Mouse (Mus musculus) left cerebral cortex, adult 8-10 months (tissue): ENCODE data around the gene Srms. TPM values are rescaled to one million over a fixed set of nuclear protein-coding genes. Genes with fewer than 3 reads are reported as not detected.

Experiments used
- DNase-seq, 2 experiments: peaks; one replicate each; pipeline ENCODE4 v3.0.0; 2022; ENCODE audit warnings: low spot score in 2 of 2
- total RNA-seq, 4 experiments: library from RNA; stranded (reverse); gene quantifications; 2 replicates each; pipeline ENCODE4 v1.2.4; 2022

Srms gene
- under 1 TPM in 3 of 4 experiments, not detected in 1; 0.16 to 0.40 (median 0.33) TPM for total RNA-seq

- DNase-seq = no peak
These were observed at the start of gene Srms for GRCm38 (mm10) chr2:181213021-181213445. Gene Srms (minus strand): TSS chr2:181213185.

DNA sequence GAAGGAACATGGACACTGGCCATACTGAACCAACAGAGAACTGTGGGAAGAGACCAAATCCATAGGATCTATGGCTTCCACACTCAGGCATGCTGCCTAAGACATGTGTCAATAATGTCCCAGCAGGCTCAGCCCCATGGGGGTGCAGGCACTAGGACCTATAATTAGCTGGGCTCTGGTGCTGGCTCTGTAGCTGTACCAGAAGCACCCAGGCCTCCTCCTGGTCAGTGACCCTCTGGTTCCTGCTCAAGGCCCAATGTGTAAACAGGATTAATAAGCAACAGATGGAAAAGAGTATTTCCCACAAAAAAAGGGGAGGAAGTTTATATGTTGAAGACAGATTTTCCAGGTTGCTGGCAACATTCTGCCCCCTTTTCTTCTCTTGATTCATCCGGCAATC lies 40.3 kb upstream of the Srms start:
- DNase-seq = no peak

DNA sequence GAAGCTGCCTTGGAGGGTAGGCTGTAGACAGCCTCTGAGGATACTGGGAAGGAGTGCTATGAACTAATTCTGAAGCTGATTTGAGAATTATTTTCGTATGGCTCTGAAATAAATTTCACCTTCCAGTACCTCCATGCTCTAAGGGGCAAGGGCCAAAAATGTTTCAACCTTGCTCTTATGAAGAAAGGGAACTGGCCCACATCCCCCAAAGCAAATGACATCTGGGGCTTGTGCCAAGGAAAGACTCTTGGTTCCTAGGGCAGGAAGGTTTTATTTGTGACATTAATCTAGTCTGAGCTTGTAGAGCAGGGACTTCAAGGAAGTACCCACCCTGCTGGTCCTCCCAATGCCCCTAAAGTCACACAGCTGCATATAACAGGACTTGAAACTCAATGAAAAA lies 38.9 kb upstream of the Srms start:
- no peak for DNase-seq

DNA sequence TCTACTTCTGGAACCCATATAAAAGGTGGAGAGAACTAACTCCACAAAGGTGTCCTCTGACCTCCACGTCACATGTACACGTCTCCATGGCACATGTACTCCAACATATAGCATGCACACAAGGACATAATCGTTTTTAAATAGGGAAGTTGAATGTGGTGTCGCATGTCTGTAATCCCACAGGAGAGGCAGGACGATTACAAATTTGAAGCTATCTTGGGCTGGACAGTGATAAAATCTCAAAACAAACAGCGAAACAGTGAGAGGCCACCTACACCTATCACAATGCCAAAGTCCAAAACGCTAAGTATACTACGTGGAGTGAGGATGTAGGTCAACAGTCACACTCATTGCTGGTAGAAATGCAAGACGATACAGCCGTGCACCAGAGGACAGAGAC lies 36.2 kb upstream of the Srms start:
- no peak for DNase-seq

DNA sequence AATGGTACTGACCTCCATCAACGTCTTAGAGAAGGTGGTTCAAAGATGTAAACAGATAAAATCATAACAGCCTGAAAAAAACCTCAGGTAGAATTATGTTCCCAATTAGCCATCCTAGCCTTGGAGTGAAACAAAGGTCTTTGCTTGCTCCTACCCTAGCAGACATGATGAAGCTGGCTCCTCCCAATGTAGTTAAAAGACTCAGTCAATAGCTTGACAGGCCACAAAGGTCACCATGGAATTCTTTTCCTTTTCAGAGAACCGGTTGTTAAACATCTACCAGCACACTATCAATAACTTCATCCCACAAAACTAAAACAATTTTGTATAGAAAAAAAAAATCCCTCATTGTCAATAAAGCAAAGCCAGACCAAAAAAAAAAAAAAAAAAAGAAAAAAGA lies 32.0 kb upstream of the Srms start:
- no peak for DNase-seq

DNA sequence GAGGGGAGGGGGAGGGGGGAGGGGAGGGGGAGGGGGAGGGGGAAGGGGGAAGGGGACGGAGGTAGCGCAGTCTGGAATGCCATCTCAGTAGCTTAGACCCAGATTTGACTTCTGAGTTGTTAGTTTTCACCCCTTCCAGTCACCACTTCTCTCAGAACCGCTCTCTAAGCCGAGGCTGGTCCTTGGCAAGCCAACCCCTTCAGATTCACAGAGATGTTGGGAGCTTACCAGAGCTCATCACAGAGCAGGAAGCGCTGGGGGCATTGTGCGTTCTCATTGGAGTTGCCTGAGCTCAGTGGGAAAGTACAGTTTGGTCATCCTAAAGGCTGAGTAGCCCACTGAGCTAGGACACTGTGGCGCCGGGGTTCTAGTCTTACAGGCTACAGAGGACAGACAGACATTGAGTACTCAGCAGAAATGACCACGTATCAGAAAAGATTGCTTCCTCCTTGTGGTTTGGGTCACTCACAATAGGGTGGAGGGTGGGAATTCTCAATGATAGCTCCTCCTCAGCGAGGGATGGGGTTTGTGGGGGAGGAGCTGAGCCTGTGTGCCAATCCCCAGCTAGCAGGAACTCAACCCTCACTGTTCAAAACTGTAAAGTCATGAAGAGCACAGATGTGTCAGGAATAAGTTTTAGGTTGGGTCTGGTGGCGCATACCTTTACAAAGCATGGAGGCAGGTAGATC lies 30.9 kb upstream of the Srms start:
- DNase-seq = no peak

GRCm38 (mm10) chr2:181242314-181242665 lies 29.3 kb upstream of the Srms start:
- no peak for DNase-seq

DNA sequence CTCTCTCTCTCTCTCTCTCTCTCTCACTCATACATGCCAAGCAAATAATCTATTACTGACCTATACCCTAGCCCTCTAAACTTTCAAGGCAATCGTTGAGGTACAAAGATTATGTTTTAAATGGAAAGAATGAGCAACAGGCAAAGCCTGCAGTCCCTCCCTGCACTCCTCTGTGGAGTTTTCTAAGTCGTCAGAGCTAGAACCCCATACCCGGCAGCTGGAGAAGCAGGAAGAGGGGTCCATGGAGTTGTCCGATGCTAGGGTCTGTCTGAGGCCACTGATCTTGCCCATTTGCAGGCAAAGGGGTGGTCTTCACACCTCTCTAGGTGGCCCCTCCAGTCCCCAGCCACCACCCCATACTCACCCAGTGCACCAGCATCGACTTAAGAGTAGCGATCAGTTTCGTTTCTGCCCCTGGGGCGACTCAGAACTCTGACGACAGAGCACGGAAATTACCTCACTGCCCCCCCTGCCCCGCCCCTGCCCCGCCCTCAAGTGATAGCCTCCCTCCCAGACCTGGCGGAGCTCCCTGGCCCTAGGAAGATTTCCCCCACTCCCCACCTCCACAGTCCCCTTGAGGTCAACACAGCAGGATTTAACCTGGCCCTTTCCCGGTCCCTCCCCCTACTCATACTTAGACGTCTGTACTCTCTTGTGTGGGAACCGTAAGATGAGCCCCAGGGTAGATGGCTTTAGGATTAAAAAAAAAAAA lies 28.8 kb upstream of the Srms start, which contains the start of gene Helz2:
Gene Helz2 (minus strand): TSS at position 426 of the 712 bp plus-strand sequence.
- DNase-seq = no peak

- DNase-seq = no peak
These were observed 27.9 kb upstream of the Srms start for GRCm38 (mm10) chr2:181240806-181241440.

GRCm38 (mm10) chr2:181239261-181239660 lies 26.3 kb upstream of the Srms start:
- DNase-seq = no peak

DNA sequence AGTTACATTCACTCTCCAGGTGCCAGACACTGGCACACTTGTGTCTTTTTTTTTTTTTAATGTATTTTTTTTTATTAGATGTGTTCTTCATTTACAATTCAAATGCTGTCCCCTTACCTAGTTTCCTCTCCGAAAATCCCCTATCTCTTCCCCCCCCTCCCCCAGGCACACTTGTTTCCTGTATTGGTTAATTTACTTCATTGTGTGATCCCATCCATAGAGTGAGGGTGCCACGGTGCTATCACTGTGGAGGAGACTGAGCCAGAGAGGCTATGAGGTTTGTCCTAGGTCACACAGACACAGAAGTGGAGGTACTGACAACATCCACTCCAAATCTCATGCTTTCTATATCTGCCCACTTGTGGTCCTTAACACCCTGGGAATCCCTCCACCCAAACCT lies 25.9 kb upstream of the Srms start:
- DNase-seq = no peak

DNA sequence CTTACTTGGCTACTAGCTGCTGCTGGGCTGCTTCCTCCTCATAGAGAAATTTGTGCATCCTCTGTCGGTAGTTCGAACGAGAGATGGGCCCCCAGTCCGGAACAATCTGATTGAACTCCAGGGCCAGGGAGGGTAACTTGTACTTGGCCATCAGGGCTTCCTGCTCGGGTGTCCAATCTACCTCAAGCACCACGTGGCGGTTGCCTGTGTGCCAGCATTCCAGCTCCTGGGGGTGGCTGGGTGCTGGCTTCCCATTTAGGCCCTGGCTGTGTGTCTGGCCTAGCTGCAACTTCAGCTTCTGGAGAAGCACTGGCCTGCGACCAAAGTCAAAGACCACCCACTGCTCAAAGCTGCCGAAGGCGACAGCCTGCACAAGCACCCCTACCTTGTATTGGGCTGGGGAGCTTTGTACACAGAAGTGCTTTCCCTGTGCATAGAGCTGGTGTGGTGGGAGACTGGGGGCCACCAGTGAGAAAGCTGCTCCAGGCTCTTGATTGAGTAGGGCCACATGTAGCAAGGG lies 25.2 kb upstream of the Srms start:
- no peak for DNase-seq

- no peak for DNase-seq
These were observed 24.4 kb upstream of the Srms start for GRCm38 (mm10) chr2:181237251-181238014.

- DNase-seq = no peak
These were observed 22.9 kb upstream of the Srms start for GRCm38 (mm10) chr2:181235681-181236566.

DNA sequence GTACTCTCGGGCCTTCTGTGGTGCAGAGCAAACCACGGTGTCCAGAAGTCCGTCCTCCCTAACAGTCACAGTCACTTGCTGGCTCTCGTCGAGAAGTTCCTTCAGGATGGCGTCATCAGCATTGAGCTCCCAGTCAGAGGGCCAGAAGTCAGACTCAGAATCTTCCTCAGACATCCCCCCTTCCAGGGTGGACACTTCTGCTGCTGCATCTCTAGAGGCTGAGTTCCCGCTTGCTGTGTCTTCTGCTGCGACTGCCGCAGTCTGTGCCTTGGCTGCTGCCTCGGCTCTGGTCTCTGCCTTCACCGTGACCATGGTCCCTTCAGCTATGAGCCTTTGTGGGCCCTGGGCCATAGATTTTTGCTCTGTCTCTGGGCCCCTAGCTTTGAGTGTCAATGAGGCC lies 21.7 kb upstream of the Srms start:
- DNase-seq = no peak

DNA sequence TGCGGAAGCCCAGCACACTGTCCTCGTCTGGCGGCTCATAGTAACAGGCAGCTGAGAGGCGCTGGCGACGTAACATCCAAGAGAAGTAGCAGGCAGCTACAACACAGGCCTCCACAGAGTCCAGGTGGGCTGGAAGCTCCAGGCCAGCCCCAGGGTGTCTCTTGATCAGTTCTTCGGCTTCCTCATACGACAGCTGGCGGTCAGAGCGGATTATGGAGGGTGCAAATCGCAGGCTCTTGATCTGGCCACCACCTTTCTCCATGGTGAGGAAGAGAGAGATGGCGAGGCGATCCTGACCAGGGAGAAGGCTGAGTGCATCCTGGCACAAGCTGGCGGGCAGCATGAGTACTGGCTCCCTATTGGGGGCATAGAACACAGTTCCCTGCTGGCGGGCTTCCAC lies 20.5 kb upstream of the Srms start:
- DNase-seq = no peak

DNA sequence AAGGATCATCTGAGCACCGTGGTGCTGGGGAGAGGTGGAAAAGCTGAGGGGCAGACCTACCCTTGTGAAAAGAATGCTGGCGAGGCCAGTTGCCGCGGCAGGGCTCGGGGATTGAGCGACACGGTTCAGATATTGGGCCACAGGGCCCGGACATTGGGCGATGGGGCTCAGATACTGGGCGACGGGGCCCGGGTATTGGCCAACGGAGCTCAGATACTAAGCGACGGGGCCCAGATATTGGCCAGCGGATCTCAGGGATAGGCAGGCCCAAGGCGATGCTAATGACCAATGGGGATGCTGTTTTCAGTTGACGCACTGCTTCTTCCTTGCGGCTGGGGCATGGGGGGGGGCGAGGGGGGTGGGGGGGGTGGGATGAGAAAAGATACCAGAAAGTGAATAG lies 18.2 kb upstream of the Srms start:
- no peak for DNase-seq

DNA sequence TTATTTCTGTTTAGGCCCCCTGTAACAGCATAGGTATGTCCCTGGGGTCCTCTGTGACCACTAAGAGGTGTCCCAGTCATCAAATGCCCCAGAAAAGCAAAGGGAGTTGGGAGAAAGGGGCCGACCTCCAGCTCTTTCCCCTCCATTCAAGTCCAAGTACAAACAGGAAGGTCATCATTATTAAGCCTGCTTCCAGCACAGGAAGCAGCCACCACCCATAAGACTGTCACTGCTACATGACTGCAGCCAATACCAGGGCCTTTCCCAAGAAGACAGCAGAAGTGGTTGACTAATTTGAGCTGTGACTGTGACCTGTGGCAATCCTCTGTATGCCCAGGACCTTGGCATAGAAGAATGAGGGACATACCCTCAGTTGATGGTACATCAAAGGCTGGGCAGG lies 15.3 kb upstream of the Srms start:
- no peak for DNase-seq

DNA sequence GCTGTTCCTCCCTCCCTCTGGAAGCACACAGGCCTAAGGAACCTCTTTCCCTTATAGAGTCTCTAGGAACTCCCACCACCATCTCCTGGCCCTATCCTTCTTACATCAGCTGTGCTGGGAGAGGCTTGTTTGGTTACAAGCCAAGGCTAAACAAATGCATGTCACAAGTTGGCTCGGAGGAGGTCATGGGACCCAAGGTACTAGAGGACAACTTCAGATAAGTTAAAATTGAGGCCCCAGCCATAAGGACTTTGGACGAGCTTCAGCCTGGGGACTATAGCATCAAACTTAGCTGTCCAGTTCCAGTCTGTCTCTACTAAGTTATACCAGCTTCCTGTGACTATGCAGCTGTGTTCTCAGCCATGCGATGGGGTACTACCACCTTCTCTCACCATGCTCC lies 14.1 kb upstream of the Srms start:
- DNase-seq = no peak

DNA sequence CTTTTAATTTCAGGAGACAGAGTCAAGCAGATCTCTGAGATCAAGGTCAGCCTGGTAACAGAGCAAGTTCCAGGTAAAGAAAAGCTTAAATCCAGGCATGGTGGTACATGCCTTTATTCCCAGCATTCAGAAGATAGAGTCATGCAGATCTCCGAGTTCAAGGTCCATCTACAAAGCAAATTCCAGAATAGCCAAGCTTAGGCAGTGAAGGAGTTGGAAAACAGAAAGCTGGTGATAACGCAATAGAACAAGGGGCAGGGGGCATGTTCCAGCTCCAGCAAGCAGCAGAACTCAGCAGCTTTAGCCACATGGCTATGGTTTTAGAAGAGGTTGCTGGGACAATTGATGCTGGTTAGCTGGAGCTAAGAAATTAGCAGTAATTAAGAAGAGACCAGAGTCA lies 12.0 kb upstream of the Srms start:
- no peak for DNase-seq

DNA sequence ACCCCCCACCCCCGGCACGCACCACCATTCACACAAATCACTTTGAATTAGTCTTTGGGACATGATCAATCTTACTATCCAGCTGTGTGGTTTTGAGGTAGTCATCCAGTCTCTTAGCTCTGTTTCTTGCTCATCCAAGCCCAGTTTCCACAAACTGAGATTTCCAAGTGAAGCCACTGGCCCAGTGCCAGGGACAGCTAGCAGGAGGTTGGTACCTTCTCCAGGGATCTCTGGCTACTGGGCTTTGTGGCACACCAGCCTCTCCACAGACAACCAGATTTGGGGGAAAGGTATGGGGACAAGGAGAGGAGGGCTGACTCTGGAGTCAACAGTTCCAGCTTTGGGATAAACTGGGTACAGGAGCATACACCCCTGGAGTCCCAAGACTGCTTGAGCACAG lies 7.4 kb upstream of the Srms start:
- no peak for DNase-seq
